Mouse (Mus musculus): ENCODE data around the gene Exog. TPM values are rescaled to one million over a fixed set of nuclear protein-coding genes. Genes with fewer than 3 reads are reported as not detected.

Exog gene
- total RNA-seq, 2 experiments from 2014 or later = 1.4 to 1.9 TPM

GRCm38 (mm10) chr9:119497546-119498246 lies 53.0 kb downstream of the Exog start:
- intact Hi-C loops (cut with DNase I; ENCODE audit: low total_unique reads) = no loop called here
- no peak for DNase-seq

- DNase-seq = no peak
- intact Hi-C loops (cut with DNase I; ENCODE audit: low total_unique reads) = no loop called here
Measured at GRCm38 (mm10) chr9:119498247-119498607, 53.5 kb downstream of the Exog start.

DNA sequence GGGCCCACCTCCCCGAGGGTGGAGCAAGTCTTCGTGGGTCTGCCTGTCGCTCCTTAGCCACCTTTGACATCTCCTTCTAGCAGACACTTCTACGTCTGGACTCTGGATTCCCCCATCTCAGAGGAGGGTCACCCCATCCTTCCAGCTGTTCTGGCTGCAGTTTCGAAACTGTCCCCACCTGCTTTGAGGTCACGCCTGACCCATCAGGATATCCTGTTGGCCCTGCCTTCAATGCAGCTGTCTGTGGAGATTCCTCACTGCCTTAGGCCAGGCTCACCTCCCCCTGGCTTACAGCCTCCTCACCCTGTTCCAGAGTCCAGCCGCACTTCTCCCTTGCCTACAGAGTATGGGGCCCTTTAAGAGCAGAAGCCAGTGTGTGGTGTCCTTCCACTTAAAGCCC lies 54.1 kb downstream of the Exog start:
- intact Hi-C loops (cut with DNase I; ENCODE audit: low total_unique reads) = no loop called here
- DNase-seq = no peak

DNA sequence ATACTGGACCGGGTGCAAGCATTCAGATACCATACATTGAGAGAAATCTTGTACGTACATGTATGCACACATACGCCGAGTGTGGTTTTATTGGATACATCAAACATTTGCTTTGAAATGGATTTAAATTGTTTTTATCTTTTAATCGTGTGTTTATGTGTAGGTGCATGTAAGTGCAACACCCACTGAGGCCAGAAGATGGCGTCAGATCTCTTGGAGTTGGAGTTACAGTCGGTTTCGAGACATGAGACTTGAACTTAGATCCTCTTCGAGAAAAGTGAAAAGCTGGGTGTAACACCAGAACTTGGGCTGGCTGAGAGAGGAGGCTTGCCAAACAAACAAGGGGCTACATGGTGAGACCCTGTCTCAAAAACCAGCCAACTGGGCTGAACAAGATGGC lies 58.9 kb downstream of the Exog start:
- intact Hi-C loops (cut with DNase I; ENCODE audit: low total_unique reads) = no loop called here
- no peak for DNase-seq

GRCm38 (mm10) chr9:119504981-119505658 lies 60.4 kb downstream of the Exog start:
- no peak for DNase-seq
- intact Hi-C loops (cut with DNase I; ENCODE audit: low total_unique reads) = no loop called here

GRCm38 (mm10) chr9:119510902-119511301 lies 66.2 kb downstream of the Exog start:
- DNase-seq = no peak
- intact Hi-C loops (cut with DNase I; ENCODE audit: low total_unique reads) = no loop called here

DNA sequence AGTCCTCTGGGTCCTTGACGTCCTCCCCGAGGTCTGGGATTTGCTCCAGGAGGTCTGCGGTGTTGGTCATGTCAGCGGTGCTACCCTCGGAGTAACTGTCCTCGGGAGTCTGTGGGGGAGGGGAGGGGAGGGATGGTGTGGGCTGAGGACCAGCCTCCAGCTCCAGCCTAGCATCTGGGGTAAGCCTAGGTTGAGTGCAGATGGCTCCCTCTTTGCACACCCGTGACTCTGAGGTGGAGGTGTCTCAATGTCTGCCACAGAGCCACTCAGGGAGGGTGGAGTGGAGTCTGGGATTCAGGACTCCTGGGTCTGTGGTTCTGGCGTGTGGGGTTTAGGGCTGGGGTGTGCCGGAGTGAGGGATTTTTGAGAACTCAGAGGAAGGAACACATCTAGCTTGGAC lies 68.2 kb downstream of the Exog start:
- intact Hi-C loops (cut with DNase I; ENCODE audit: low total_unique reads) = no loop called here
- no peak for DNase-seq

GRCm38 (mm10) chr9:119513816-119514215 lies 69.1 kb downstream of the Exog start:
- no peak for DNase-seq
- intact Hi-C loops (cut with DNase I; ENCODE audit: low total_unique reads) = no loop called here

- intact Hi-C loops (cut with DNase I; ENCODE audit: low total_unique reads) = no loop called here
- DNase-seq = no peak
Measured at GRCm38 (mm10) chr9:119514986-119515385, 70.2 kb downstream of the Exog start.

Other genes with a start within 250 kb of the Exog start
- gene Slc22a13, start 235.8 kb upstream of the Exog start, total RNA-seq (2021) = not detected
- gene Oxsr1, start 122.5 kb upstream of the Exog start, total RNA-seq (2021) = 10 to 100 TPM; 31.1 to 34.4 TPM
- 10 to 100 TPM; 41.3 to 44.3 TPM for gene Acaa1a, start 105.3 kb upstream of the Exog start, total RNA-seq (2021)
- gene Myd88, start 103.5 kb upstream of the Exog start, total RNA-seq (2021) = 1 to 10 TPM; 7.0 to 7.5 TPM
- gene Xylb, start 87.6 kb upstream of the Exog start, total RNA-seq (2021) = under 1 TPM; 0.27 to 0.35 TPM
- gene Slc22a14, start 79.4 kb upstream of the Exog start, total RNA-seq (2021) = not detected
- gene Acvr2b, start 42.8 kb upstream of the Exog start, total RNA-seq (2021) = 1 to 10 TPM; 6.5 to 7.3 TPM
- under 1 TPM; 0.22 to 0.53 TPM for gene Scn5a, start 134.1 kb downstream of the Exog start, total RNA-seq (2021)